Comparison of ENCODE assay signal across 8 mouse cellular contexts in genomic region chr16:38087231-38087630, GRCm38 (mm10). TPM values are rescaled to one million over a fixed set of nuclear protein-coding genes. Genes with fewer than 3 reads are reported as not detected.
DNase-seq lines count a peak whose midpoint lies in the region; ATAC-seq and TF ChIP-seq lines count a peak whose summit lies in the region.

No protein-coding gene starts in this region.

- ATAC-seq in limb, embryonic 15.5 days (ENCODE audit: insufficient number of reproducible peaks, low FRiP score, low TSS enrichment, low read depth): no peak
- ATAC-seq in stomach, embryonic 14.5 days (ENCODE audit: insufficient number of reproducible peaks, insufficient read depth, low FRiP score, low read depth): no peak
- ATAC-seq in megakaryocyte-erythroid progenitor cell, adult 5-6 weeks (replicated peaks; ENCODE audit: low FRiP score, low TSS enrichment, poor library complexity, severe bottlenecking): no peak

- H3K79me2 ChIP-seq in liver, adult 2 months (ENCODE audit: control insufficient read depth, insufficient read depth, low read length): peaks cover 6% of the 10 kb centered on the region; the same call in 1 of the 2 replicates

- DNase-seq in liver, adult 2 months (ENCODE audit: extremely low read depth, low read depth, low spot score): peak; percentile 79
- DNase-seq in liver: no peak
- DNase-seq in fat pad, adult 2 months (ENCODE audit: extremely low read depth, low read depth, low spot score): peak; percentile 39
- DNase-seq in layer of hippocampus, adult 18-20 months (ENCODE audit: low spot score in 2 of 2): no peak
- no peak for DNase-seq in urinary bladder, postnatal 25 days (ENCODE audit: low spot score)

- no peak for TF ChIP-seq POLR2A in liver, adult 2 months (IDR thresholded peaks at IDR 0.05; ENCODE audit: extremely low read depth, insufficient read depth, low read length)

- H3K4me3 ChIP-seq in liver, adult 2 months (ENCODE audit: insufficient read depth, low read depth, low read length): peak overlapping the region; percentile 80; the same call in 1 of the 2 replicates
- H3K4me3 ChIP-seq in limb, embryonic 15.5 days: peak overlapping the region; percentile 83
- peak overlapping the region; percentile 52 for H3K4me3 ChIP-seq in stomach, embryonic 14.5 days (ENCODE audit: low read depth, low read length)

- H3K4me2 ChIP-seq in limb, embryonic 15.5 days: peak overlapping the region; percentile 66
- H3K4me2 ChIP-seq in stomach, embryonic 14.5 days (replicated peaks; ENCODE audit: low read depth, low read length): peak overlapping the region; percentile 72

- peak overlapping the region; percentile 95 for H3K27ac ChIP-seq in liver, adult 2 months (replicated peaks; ENCODE audit: insufficient read depth, low read depth, low read length)
- H3K27ac ChIP-seq in limb, embryonic 15.5 days: peak overlapping the region; percentile 100
- H3K27ac ChIP-seq in stomach, embryonic 14.5 days (ENCODE audit: low read length): peak overlapping the region; percentile 100

- H3K36me3 ChIP-seq in liver, adult 2 months (ENCODE audit: control insufficient read depth, insufficient read depth, low read length): no peaks in the 10 kb centered on the region
- H3K36me3 ChIP-seq in limb, embryonic 15.5 days: no peaks in the 10 kb centered on the region
- no peaks in the 10 kb centered on the region for H3K36me3 ChIP-seq in stomach, embryonic 14.5 days (ENCODE audit: control insufficient read depth, insufficient read depth, low read length)

- no peaks in the 10 kb centered on the region for H3K9me3 ChIP-seq in limb, embryonic 15.5 days
- no peaks in the 10 kb centered on the region for H3K9me3 ChIP-seq in stomach, embryonic 14.5 days (ENCODE audit: control insufficient read depth, low read depth, low read length)

- TF ChIP-seq CTCF in liver, adult 2 months (IDR thresholded peaks at IDR 0.05; ENCODE audit: low read depth, low read length): no peak

- 0 out of 2 replicates have a peak, but pooled peaks cover 3% of the 10 kb centered on the region for H3K4me1 ChIP-seq in liver, adult 2 months (ENCODE audit: control insufficient read depth, insufficient read depth, low read length)
- H3K4me1 ChIP-seq in limb, embryonic 15.5 days: peaks cover 7% of the 10 kb centered on the region
- H3K4me1 ChIP-seq in stomach, embryonic 14.5 days (ENCODE audit: control insufficient read depth, insufficient read depth, low read length): no peaks in the 10 kb centered on the region

- WGBS in liver, adult 2 months: 38% methylated on average over 10 of the region's 10 CpGs
- WGBS in limb, embryonic 15.5 days: 22% methylated on average over 10 of the region's 10 CpGs
- WGBS in stomach, embryonic 14.5 days: 26% methylated on average over 10 of the region's 10 CpGs

- H3K27me3 ChIP-seq in liver, adult 2 months (ENCODE audit: control insufficient read depth, insufficient read depth, low read length): no peaks in the 10 kb centered on the region
- H3K27me3 ChIP-seq in limb, embryonic 15.5 days: no peaks in the 10 kb centered on the region
- H3K27me3 ChIP-seq in stomach, embryonic 14.5 days (ENCODE audit: control insufficient read depth, insufficient read depth, low read length): no peaks in the 10 kb centered on the region

- peak overlapping the region; percentile 32; the same call in 1 of the 2 replicates for H3K9ac ChIP-seq in liver, adult 2 months (ENCODE audit: low read depth, low read length)
- H3K9ac ChIP-seq in limb, embryonic 15.5 days: peak overlapping the region; percentile 89
- H3K9ac ChIP-seq in stomach, embryonic 14.5 days (replicated peaks; ENCODE audit: low read depth, low read length): peak overlapping the region; percentile 77

RNA-seq across cellular contexts. Expression of gene Gsk3b, which starts 1.6 kb away (rescaled TPM):
- total RNA-seq in liver, adult 2 months (2014; rRNA removed): 11.8 and 13.4 TPM in 2 replicates
- 4.8 and 5.8 TPM in 2 replicates for polyA plus RNA-seq in liver, adult 2 months (2012; rRNA removed)
- 52.0 and 55.3 TPM in 2 replicates for polyA plus RNA-seq in limb, embryonic 15.5 days (2015; fragmentation: Nextera tagmentation; extraction: Ambion mirVana)
- 80.0 and 81.2 TPM in 2 replicates for polyA plus RNA-seq in stomach, embryonic 14.5 days (2014; fragmentation: Nextera tagmentation; extraction: Ambion mirVana)
- 100 to 1,000 TPM; 145 to 146 TPM for total RNA-seq in layer of hippocampus, adult 18-20 months (2021)
- 34.1 and 54.9 TPM in 2 replicates for total RNA-seq in megakaryocyte-erythroid progenitor cell, adult 5-6 weeks (2014; fragmentation: Nextera tagmentation)
- total RNA-seq in megakaryocyte-erythroid progenitor cell, adult 5-6 weeks (2017): 31.8 and 44.1 TPM in 2 replicates

Comparison
In these comparisons a context has a peak if more than half of its experiments do, and no peak if none do; other contexts are left out.
1. DNase-seq: peak in liver, adult 2 months (single experiment) and fat pad, adult 2 months (single experiment); none in liver (single experiment), layer of hippocampus, adult 18-20 months (0 of 2) and urinary bladder, postnatal 25 days (single experiment).
2. H3K9ac ChIP-seq: peak in every context shown above with its lines; median percentile 89 in limb, embryonic 15.5 days; 77 in stomach, embryonic 14.5 days; 32 in liver, adult 2 months.
3. Peak in every context shown above with its lines, with median percentiles within 50 percentile points of each other: H3K27ac ChIP-seq and H3K4me3 ChIP-seq.